Mouse (Mus musculus): Measurements from ENCODE around the gene Gm45261.

DNA sequence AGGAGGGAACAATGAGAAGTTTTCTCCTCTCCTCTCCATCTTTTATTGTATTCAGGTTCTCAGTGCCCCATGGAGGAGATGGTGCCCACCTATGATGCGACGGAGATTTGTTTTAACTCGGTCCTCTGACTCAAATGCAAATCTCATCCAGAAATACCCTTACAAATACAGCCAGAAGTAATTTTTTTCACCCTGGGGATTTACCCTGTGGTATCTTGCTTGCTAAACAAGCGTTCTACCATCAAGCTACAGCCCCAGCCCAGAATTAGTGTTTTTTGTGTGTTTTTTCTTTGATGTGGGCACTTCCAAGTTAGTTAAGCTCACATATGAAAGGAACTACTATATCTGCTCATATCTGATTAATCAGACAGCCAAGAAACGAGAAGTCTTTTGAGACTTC, 44.9 kb downstream of the Gm45261 start:
- TF ChIP-seq CTCF (IDR thresholded peaks at IDR 0.05; ENCODE audit: control insufficient read depth, insufficient read depth, low read length) (no peak), POLR2A (IDR thresholded peaks at IDR 0.05; ENCODE audit: borderline replicate concordance, control insufficient read depth, low read depth, low read length) (no peak)
